Mouse (Mus musculus): ENCODE measurements at regions not wholly inside any gene's neighbourhood (a gene's known extent, or its start where the extent isn't known, plus 50 kb on each side); places are given as distances from the start of the nearest gene placed in this dataset.

- intact Hi-C loops (cut with DNase I): no loop called here
- no peak for DNase-seq
Measured at GRCm38 (mm10) chr13:60544363-60544762, 57.4 kb upstream of the Dapk1 start.

- no peak for DNase-seq
Measured at GRCm38 (mm10) chr13:60545999-60546733, 55.6 kb upstream of the Dapk1 start.

More at GRCm38 (mm10) chr13:60545999-60546733, 55.6 kb upstream of the Dapk1 start:
- intact Hi-C loops (cut with DNase I): no loop called here

Small RNA genes lying in the stretch of these regions (microRNA-seq; reads per million reads assigned to microRNA genes)
- 0 reads per million in 2 experiments for gene Gm24999
- gene Gm25000: 0 reads per million in 2 experiments
